Mouse (Mus musculus) kidney, adult 2 months (tissue): ENCODE results near the gene Paqr5. TPM values are rescaled to one million over a fixed set of nuclear protein-coding genes. Genes with fewer than 3 reads are reported as not detected.
A peak's percentile ranks its signal among the peaks of the same experiment; 100 is the strongest.

Experiments used
- DNase-seq: peaks from one replicate; pipeline ENCODE4 v3.0.0; 2021
- H3K27ac ChIP-seq: fragments of 200-500 bp; 2 replicates; pipeline ENCODE4 v1.5.1; 2012; ENCODE audit warnings: low read depth, low read length, control low read depth, inconsistent platforms; ENCODE audit not compliant: insufficient read depth
- H3K27me3 ChIP-seq: fragments of 200-500 bp; replicated peaks from 2 replicates; pipeline ENCODE4 v1.6.1; 2012; ENCODE audit warnings: mild to moderate bottlenecking, moderate library complexity, low read length, inconsistent platforms; ENCODE audit not compliant: control insufficient read depth, insufficient read depth
- H3K36me3 ChIP-seq: fragments of 200-500 bp; 2 replicates; pipeline ENCODE4 v1.6.1; 2012; ENCODE audit warnings: mild to moderate bottlenecking, moderate library complexity, low read length, inconsistent platforms; ENCODE audit not compliant: control insufficient read depth, insufficient read depth
- H3K4me1 ChIP-seq: fragments of 200-500 bp; 2 replicates; pipeline ENCODE4 v1.6.1; 2011; ENCODE audit warnings: low read length; ENCODE audit not compliant: control insufficient read depth, insufficient read depth
- H3K4me3 ChIP-seq: fragments of 200-500 bp; 2 replicates; pipeline ENCODE4 v1.5.1; 2011; ENCODE audit warnings: mild to moderate bottlenecking, low read depth, low read length, control low read depth; ENCODE audit not compliant: insufficient read depth
- CTCF ChIP-seq: fragments of 200-500 bp; conservative IDR thresholded peaks from 2 replicates; pipeline ENCODE4 v1.5.1; 2011; ENCODE audit warnings: low read depth, mild to moderate bottlenecking, control low read depth, low read length, moderate library complexity, mixed read lengths; ENCODE audit not compliant: insufficient read depth, insufficient read length
- POLR2A ChIP-seq: fragments of 200-500 bp; IDR thresholded peaks from one replicate; pipeline ENCODE4 v1.6.1; 2011; ENCODE audit warnings: low read depth, low read length, control low read depth
- WGBS: fragments of 180-500 bp; shearing (Covaris S2); methylation state at CpG from one replicate; pipeline ENCODE4 v1.1.7; 2018; 5-methylcytosine and 5-hydroxymethylcytosine counted together
- polyA plus RNA-seq: library from polyadenylated mRNA; depleted of rRNA; stranded (reverse); fragments of >200 nt; gene quantifications from 2 replicates; pipeline ENCODE4 v1.2.3, GENCODE M21; 2012

Paqr5 gene
- polyA plus RNA-seq, 1 experiment: 315 TPM

GRCm38 (mm10) chr9:61986055-61986454, 40.6 kb downstream of the Paqr5 start:
- Histone ChIP-seq H3K4me1 (no peaks in the 10 kb centered on the region), H3K27me3 (no peaks in the 10 kb centered on the region), H3K4me3 (no peak overlapping the region), H3K36me3 (no peaks in the 10 kb centered on the region), H3K27ac (no peak overlapping the region)
- TF ChIP-seq POLR2A: no peak
- TF ChIP-seq CTCF: no peak
- no peak for DNase-seq
- 84% methylated on average over 7 of the region's 7 CpGs for WGBS

- WGBS: 36% methylated on average over 11 of the region's 11 CpGs
- DNase-seq: peak; percentile 60
- TF ChIP-seq POLR2A: no peak
- peak; percentile 75 for TF ChIP-seq CTCF
- Histone ChIP-seq H3K4me1 (no peaks in the 10 kb centered on the region), H3K4me3 (no peak overlapping the region), H3K27me3 (no peaks in the 10 kb centered on the region), H3K36me3 (no peaks in the 10 kb centered on the region), H3K27ac (no peak overlapping the region)
These were observed 41.3 kb downstream of the Paqr5 start for GRCm38 (mm10) chr9:61985183-61985863.

GRCm38 (mm10) chr9:61982940-61983620, 43.6 kb downstream of the Paqr5 start:
- Histone ChIP-seq H3K4me1 (no peaks in the 10 kb centered on the region), H3K36me3 (no peaks in the 10 kb centered on the region), H3K27me3 (no peaks in the 10 kb centered on the region), H3K27ac (no peak overlapping the region), H3K4me3 (no peak overlapping the region)
- no peak for DNase-seq
- TF ChIP-seq POLR2A (no peak), CTCF (no peak)
- WGBS: 88% methylated on average over 7 of the region's 7 CpGs

GRCm38 (mm10) chr9:61981876-61982275, 44.8 kb downstream of the Paqr5 start:
- Histone ChIP-seq H3K27me3 (no peaks in the 10 kb centered on the region), H3K4me3 (no peak overlapping the region), H3K36me3 (no peaks in the 10 kb centered on the region), H3K27ac (no peak overlapping the region), H3K4me1 (no peaks in the 10 kb centered on the region)
- WGBS: 52% methylated on average over 5 of the region's 5 CpGs
- no peak for TF ChIP-seq CTCF
- no peak for TF ChIP-seq POLR2A
- DNase-seq: no peak

GRCm38 (mm10) chr9:61979983-61980382, 46.7 kb downstream of the Paqr5 start:
- 94% methylated on average over 2 of the region's 2 CpGs for WGBS
- Histone ChIP-seq H3K4me3 (no peak overlapping the region), H3K27ac (no peak overlapping the region), H3K4me1 (no peaks in the 10 kb centered on the region), H3K36me3 (no peaks in the 10 kb centered on the region), H3K27me3 (no peaks in the 10 kb centered on the region)
- no peak for TF ChIP-seq POLR2A
- no peak for TF ChIP-seq CTCF
- DNase-seq: no peak

GRCm38 (mm10) chr9:61977258-61977945, 49.3 kb downstream of the Paqr5 start:
- Histone ChIP-seq H3K36me3 (no peaks in the 10 kb centered on the region), H3K27ac (no peak overlapping the region), H3K4me1 (no peaks in the 10 kb centered on the region), H3K27me3 (no peaks in the 10 kb centered on the region), H3K4me3 (no peak overlapping the region)
- peak; percentile 65 for DNase-seq
- 49% methylated on average over 13 of the region's 13 CpGs for WGBS
- no peak for TF ChIP-seq POLR2A
- no peak for TF ChIP-seq CTCF

- DNase-seq: no peak
- H3K27ac ChIP-seq: no peak overlapping the region
- H3K4me1 ChIP-seq: no peaks in the 10 kb centered on the region
- H3K36me3 ChIP-seq: no peaks in the 10 kb centered on the region
- H3K27me3 ChIP-seq: no peaks in the 10 kb centered on the region
- H3K4me3 ChIP-seq: no peak overlapping the region
- WGBS: 62% methylated on average over 9 of the region's 9 CpGs
- TF ChIP-seq POLR2A: no peak
- TF ChIP-seq CTCF: no peak
These were observed 54.6 kb downstream of the Paqr5 start for GRCm38 (mm10) chr9:61972031-61972430.
